Mouse (Mus musculus) heart, adult 9 months (tissue): Measurements from ENCODE around the gene Ctnnd2.

Experiments
- DNase-seq, 2 experiments: peaks; one replicate each; pipeline ENCODE4 v3.0.0; 2022; ENCODE audit warnings: low spot score in 2 of 2

Ctnnd2 gene

GRCm38 (mm10) chr15:30875523-30875922, 703.1 kb downstream of the Ctnnd2 start:
- DNase-seq: no peak

GRCm38 (mm10) chr15:30884692-30885334, 712.4 kb downstream of the Ctnnd2 start:
- DNase-seq: no peak

- peak; percentile 3 to 5 for DNase-seq
These were observed 713.0 kb downstream of the Ctnnd2 start for GRCm38 (mm10) chr15:30885410-30885809.

GRCm38 (mm10) chr15:30887559-30887958, 715.2 kb downstream of the Ctnnd2 start:
- DNase-seq: no peak

- DNase-seq: no peak
These were observed 719.6 kb downstream of the Ctnnd2 start for GRCm38 (mm10) chr15:30891986-30892385.

- no peak for DNase-seq
These were observed 722.7 kb downstream of the Ctnnd2 start for GRCm38 (mm10) chr15:30895063-30895462.

GRCm38 (mm10) chr15:30897342-30897741, 724.9 kb downstream of the Ctnnd2 start:
- DNase-seq: no peak

GRCm38 (mm10) chr15:30908027-30908426, 735.6 kb downstream of the Ctnnd2 start:
- DNase-seq: no peak

- no peak for DNase-seq
These were observed 741.0 kb downstream of the Ctnnd2 start for GRCm38 (mm10) chr15:30913360-30913759.

GRCm38 (mm10) chr15:30925838-30926237, 753.4 kb downstream of the Ctnnd2 start:
- DNase-seq: no peak

GRCm38 (mm10) chr15:30927632-30928031, 755.2 kb downstream of the Ctnnd2 start:
- peak in 1 of 2 experiments; percentile 5 for DNase-seq

- DNase-seq: no peak
These were observed 759.5 kb downstream of the Ctnnd2 start for GRCm38 (mm10) chr15:30931906-30932305.

GRCm38 (mm10) chr15:30945863-30946262, 773.5 kb downstream of the Ctnnd2 start:
- DNase-seq: no peak

- no peak for DNase-seq
These were observed 786.1 kb downstream of the Ctnnd2 start for GRCm38 (mm10) chr15:30958513-30958912.

- no peak for DNase-seq
These were observed 790.2 kb downstream of the Ctnnd2 start for GRCm38 (mm10) chr15:30962421-30963160.

GRCm38 (mm10) chr15:30964046-30964445, 791.7 kb downstream of the Ctnnd2 start:
- no peak for DNase-seq

- DNase-seq: no peak
These were observed 792.7 kb downstream of the Ctnnd2 start for GRCm38 (mm10) chr15:30964865-30965679.

GRCm38 (mm10) chr15:30966826-30967225, 794.4 kb downstream of the Ctnnd2 start:
- DNase-seq: no peak

- no peak for DNase-seq
These were observed 802.0 kb downstream of the Ctnnd2 start for GRCm38 (mm10) chr15:30974436-30974835.

- DNase-seq: no peak
These were observed 802.8 kb downstream of the Ctnnd2 start for GRCm38 (mm10) chr15:30974991-30975775.

GRCm38 (mm10) chr15:30977166-30977740, 804.9 kb downstream of the Ctnnd2 start:
- DNase-seq: no peak
